Mouse (Mus musculus): ENCODE measurements at regions not wholly inside any gene's neighbourhood (a gene's known extent, or its start where the extent isn't known, plus 50 kb on each side); places are given as distances from the start of the nearest gene placed in this dataset.
A peak's percentile ranks its signal among the peaks of the same experiment; 100 is the strongest.
"Not testable (repeated sequence)": the region's sequence is repeated elsewhere in the genome, so short reads cannot be mapped to it uniquely, and the experiment has no call there.

- peak; percentile 35 for DNase-seq
Observed at GRCm38 (mm10) chr12:21680026-21680425, 262.6 kb upstream of the Ywhaq start.

- not testable (repeated sequence) for DNase-seq
Observed at GRCm38 (mm10) chr12:21649381-21649780, 231.9 kb upstream of the Ywhaq start.

- peak; percentile 65 for DNase-seq
Observed at GRCm38 (mm10) chr12:21613781-21614180, 196.3 kb upstream of the Ywhaq start.

GRCm38 (mm10) chr12:21568415-21569040 lies 151.1 kb upstream of the Ywhaq start:
- DNase-seq: no peak

- DNase-seq: not testable (repeated sequence)
Observed at GRCm38 (mm10) chr12:21543962-21544361, 126.5 kb upstream of the Ywhaq start.

- peak; percentile 69 for DNase-seq
Observed at GRCm38 (mm10) chr12:21543153-21543894, 125.9 kb upstream of the Ywhaq start.

- DNase-seq: no peak
Observed at GRCm38 (mm10) chr12:21531766-21532165, 114.3 kb upstream of the Ywhaq start.

GRCm38 (mm10) chr12:21529367-21529766 lies 111.9 kb upstream of the Ywhaq start:
- DNase-seq: not testable (repeated sequence)

- not testable (repeated sequence) for DNase-seq
Observed at GRCm38 (mm10) chr12:21527336-21527735, 109.9 kb upstream of the Ywhaq start.

GRCm38 (mm10) chr12:21526906-21527305 lies 109.5 kb upstream of the Ywhaq start:
- not testable (repeated sequence) for DNase-seq

- DNase-seq: not testable (repeated sequence)
Observed at GRCm38 (mm10) chr12:21525567-21525966, 108.1 kb upstream of the Ywhaq start.

- no peak for DNase-seq
Observed at GRCm38 (mm10) chr12:21522621-21523020, 105.2 kb upstream of the Ywhaq start.

GRCm38 (mm10) chr12:21519058-21519457 lies 101.6 kb upstream of the Ywhaq start:
- DNase-seq: no peak

- no peak for DNase-seq
Observed at GRCm38 (mm10) chr12:21512736-21513135, 95.3 kb upstream of the Ywhaq start.

GRCm38 (mm10) chr12:21511043-21511665 lies 93.7 kb upstream of the Ywhaq start:
- no peak for DNase-seq

GRCm38 (mm10) chr12:21507080-21507479 lies 89.6 kb upstream of the Ywhaq start:
- no peak for DNase-seq

GRCm38 (mm10) chr12:21505731-21506368 lies 88.4 kb upstream of the Ywhaq start:
- no peak for DNase-seq

GRCm38 (mm10) chr12:21503250-21503649 lies 85.8 kb upstream of the Ywhaq start:
- DNase-seq: no peak

GRCm38 (mm10) chr12:21496974-21497373 lies 79.5 kb upstream of the Ywhaq start:
- no peak for DNase-seq

- no peak for DNase-seq
Observed at GRCm38 (mm10) chr12:21495511-21495910, 78.1 kb upstream of the Ywhaq start.

GRCm38 (mm10) chr12:21493471-21493870 lies 76.0 kb upstream of the Ywhaq start:
- no peak for DNase-seq

GRCm38 (mm10) chr12:21492549-21493291 lies 75.3 kb upstream of the Ywhaq start:
- DNase-seq: no peak

GRCm38 (mm10) chr12:21481644-21482043 lies 64.2 kb upstream of the Ywhaq start:
- DNase-seq: no peak

All from thymus, postnatal 4 days (tissue).